Mouse (Mus musculus): ENCODE measurements at regions not wholly inside any gene's neighbourhood (a gene's known extent, or its start where the extent isn't known, plus 50 kb on each side); places are given as distances from the start of the nearest gene placed in this dataset.
"Not testable (repeated sequence)": the region's sequence is repeated elsewhere in the genome, so short reads cannot be mapped to it uniquely, and the experiment has no call there.

DNA sequence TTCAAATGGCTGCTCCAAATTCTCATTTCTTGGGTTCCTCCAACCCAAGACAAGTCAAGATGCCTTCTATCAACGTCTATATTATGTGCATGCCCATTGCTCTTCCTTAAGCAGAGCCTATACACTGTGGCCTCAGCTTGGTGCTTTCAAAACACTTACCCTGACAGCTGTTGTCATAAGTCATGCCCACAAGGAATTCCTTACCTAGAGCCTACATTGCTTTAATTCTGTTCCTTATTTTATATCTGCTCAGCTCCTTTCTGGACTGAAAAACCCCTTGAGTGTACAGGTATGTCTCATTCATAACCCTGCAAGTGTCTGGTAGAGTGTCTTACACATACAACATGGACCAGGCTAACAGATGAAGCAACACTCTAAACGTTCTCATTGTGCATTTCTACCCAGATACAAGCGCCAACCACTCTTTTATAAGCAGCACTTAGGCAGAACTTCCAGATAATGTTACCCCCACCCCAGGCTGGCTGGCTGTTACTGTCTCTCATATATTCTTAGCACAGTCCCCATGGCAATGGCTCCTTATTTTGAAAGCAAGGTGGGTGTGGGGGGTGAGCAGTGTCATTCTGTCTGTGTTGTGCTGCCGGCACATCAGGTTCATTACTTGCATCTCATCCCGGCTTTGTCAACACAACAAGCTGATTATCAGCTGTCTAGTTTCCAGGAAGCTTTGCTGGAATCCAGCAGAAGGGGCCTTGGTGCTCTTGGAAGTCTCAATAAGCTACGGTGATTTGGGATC is 176.6 kb downstream of the Ifng start:
- DNase-seq (ENCODE audit: low spot score) (no peak), ATAC-seq (ENCODE audit: low read depth) (peak; percentile 30; the same call in 1 of the 2 replicates)
- Histone ChIP-seq H3K27me3 (replicated peaks; ENCODE audit: control insufficient read depth, insufficient read depth, low read length) (no peaks in the 10 kb centered on the region), H3K27ac (replicated peaks; ENCODE audit: low read depth, low read length) (no peak overlapping the region), H3K4me2 (ENCODE audit: low read depth, low read length) (no peak overlapping the region), H3K9ac (ENCODE audit: low read depth, low read length) (no peak overlapping the region), H3K4me1 (ENCODE audit: control insufficient read depth, insufficient read depth, low read length) (no peaks in the 10 kb centered on the region), H3K4me3 (ENCODE audit: low read depth, low read length) (no peak overlapping the region), H3K9me3 (ENCODE audit: control insufficient read depth, low read length) (no peaks in the 10 kb centered on the region), H3K36me3 (ENCODE audit: control insufficient read depth, insufficient read depth, low read length) (no peaks in the 10 kb centered on the region)
- 79% methylated on average over 6 of the region's 6 CpGs for WGBS

GRCm38 (mm10) chr10:118618251-118618650 is 177.4 kb downstream of the Ifng start:
- DNase-seq (ENCODE audit: low spot score); ATAC-seq (ENCODE audit: low read depth); H3K4me2 ChIP-seq (ENCODE audit: low read depth, low read length); H3K9me3 ChIP-seq (ENCODE audit: control insufficient read depth, low read length); H3K27me3 ChIP-seq (replicated peaks; ENCODE audit: control insufficient read depth, insufficient read depth, low read length); H3K36me3 ChIP-seq (ENCODE audit: control insufficient read depth, insufficient read depth, low read length); H3K27ac ChIP-seq (replicated peaks; ENCODE audit: low read depth, low read length); H3K9ac ChIP-seq (ENCODE audit: low read depth, low read length); H3K4me1 ChIP-seq (ENCODE audit: control insufficient read depth, insufficient read depth, low read length); H3K4me3 ChIP-seq (ENCODE audit: low read depth, low read length): not testable (repeated sequence)
- WGBS: 97% methylated on average over 4 of the region's 4 CpGs

DNA sequence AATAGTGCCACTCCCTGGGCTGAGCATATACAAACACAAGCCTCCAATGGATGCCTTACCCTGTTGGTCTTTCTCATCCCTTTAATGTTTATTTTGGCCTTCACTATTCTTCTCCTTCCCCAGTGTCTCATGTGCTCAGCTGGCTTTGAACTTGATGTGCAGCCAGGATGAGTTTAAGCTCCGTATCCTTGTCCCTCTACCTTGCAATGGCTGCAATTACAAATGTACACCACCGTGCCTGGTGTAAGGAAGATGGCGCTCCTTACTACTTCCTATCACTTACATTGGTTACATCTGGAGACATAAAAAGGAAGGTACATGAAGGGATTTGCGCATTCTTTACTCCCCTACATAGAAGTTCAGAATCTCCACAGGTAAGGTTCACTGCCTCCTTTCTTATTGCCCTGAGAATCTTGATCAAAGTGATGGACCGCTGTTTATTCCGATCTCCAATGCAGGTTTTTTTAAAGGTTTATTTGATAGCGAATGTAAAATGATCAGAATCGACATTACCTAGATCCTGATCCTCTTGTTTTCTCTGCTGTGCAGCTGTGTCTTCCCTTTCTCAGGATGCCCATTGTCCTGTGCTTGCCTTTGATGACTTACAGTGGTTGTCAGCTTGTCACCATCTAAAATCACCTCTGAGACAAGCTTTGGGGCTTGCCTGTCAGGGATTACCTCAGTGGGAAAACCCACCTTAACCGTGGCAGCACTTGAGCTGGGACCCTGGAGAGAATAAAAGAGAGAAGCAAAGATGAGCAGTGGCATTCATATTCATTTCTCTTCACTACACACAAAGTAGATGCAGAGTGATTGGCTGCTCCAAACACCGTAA is 178.1 kb downstream of the Ifng start:
- Histone ChIP-seq H3K4me1 (ENCODE audit: control insufficient read depth, insufficient read depth, low read length) (no peaks in the 10 kb centered on the region), H3K36me3 (ENCODE audit: control insufficient read depth, insufficient read depth, low read length) (no peaks in the 10 kb centered on the region), H3K9ac (ENCODE audit: low read depth, low read length) (no peak overlapping the region), H3K9me3 (ENCODE audit: control insufficient read depth, low read length) (no peaks in the 10 kb centered on the region), H3K27ac (replicated peaks; ENCODE audit: low read depth, low read length) (no peak overlapping the region), H3K4me3 (ENCODE audit: low read depth, low read length) (no peak overlapping the region), H3K27me3 (replicated peaks; ENCODE audit: control insufficient read depth, insufficient read depth, low read length) (no peaks in the 10 kb centered on the region), H3K4me2 (ENCODE audit: low read depth, low read length) (no peak overlapping the region)
- DNase-seq (ENCODE audit: low spot score): no peak
- ATAC-seq (ENCODE audit: low read depth): no peak
- 89% methylated on average over 10 of the region's 10 CpGs for WGBS

DNA sequence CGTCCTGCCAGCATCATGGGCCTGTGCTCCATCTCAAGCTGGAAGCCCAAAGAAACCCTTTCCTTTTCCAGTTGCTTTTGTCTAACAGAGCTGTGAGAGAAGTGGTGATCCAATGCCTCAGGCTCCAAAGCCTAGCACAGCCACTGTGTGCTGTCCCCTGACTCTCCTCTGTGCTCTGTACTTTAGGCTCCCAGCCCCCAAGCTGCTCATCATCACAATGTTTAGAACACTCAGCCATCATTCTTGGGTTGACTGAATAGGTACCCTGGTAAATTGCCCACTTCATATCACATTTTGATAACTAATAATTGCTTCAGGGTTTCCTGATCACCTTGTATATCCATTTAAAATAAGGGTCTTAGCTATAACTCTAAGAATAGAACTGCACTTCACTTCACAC is 178.8 kb downstream of the Ifng start:
- no peak overlapping the region for H3K4me2 ChIP-seq (ENCODE audit: low read depth, low read length)
- H3K4me3 ChIP-seq (ENCODE audit: low read depth, low read length): no peak overlapping the region
- no peak overlapping the region for H3K9ac ChIP-seq (ENCODE audit: low read depth, low read length)
- ATAC-seq (ENCODE audit: low read depth) (no peak), DNase-seq (ENCODE audit: low spot score) (no peak)
- H3K27ac ChIP-seq (replicated peaks; ENCODE audit: low read depth, low read length): no peak overlapping the region
- H3K36me3 ChIP-seq (ENCODE audit: control insufficient read depth, insufficient read depth, low read length): no peaks in the 10 kb centered on the region
- no peaks in the 10 kb centered on the region for H3K27me3 ChIP-seq (replicated peaks; ENCODE audit: control insufficient read depth, insufficient read depth, low read length)
- 68% methylated on average over 1 of the region's 1 CpGs for WGBS
- no peaks in the 10 kb centered on the region for H3K9me3 ChIP-seq (ENCODE audit: control insufficient read depth, low read length)
- H3K4me1 ChIP-seq (ENCODE audit: control insufficient read depth, insufficient read depth, low read length): no peaks in the 10 kb centered on the region

DNA sequence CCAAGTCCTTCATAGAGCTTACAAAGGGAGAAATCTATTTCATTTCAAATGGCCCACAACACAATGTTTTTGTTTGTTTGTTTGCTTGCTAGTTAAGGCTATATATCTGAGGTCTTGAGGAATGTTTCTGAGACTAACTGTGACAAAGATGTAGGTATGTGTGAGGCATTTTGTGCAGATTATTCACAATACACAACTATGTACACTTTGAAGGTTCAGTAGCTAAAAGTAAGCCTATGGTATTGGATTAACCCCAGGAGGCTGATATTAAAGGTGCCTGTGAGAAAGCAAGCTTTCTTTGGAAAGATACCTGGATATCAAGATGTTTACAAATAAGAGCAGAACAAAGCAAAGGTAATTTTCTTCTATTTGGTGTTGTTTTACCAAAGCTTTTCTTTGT is 179.8 kb downstream of the Ifng start:
- Histone ChIP-seq H3K9ac (ENCODE audit: low read depth, low read length) (no peak overlapping the region), H3K9me3 (ENCODE audit: control insufficient read depth, low read length) (no peaks in the 10 kb centered on the region), H3K36me3 (ENCODE audit: control insufficient read depth, insufficient read depth, low read length) (no peaks in the 10 kb centered on the region), H3K4me1 (ENCODE audit: control insufficient read depth, insufficient read depth, low read length) (no peaks in the 10 kb centered on the region), H3K4me3 (ENCODE audit: low read depth, low read length) (no peak overlapping the region), H3K27me3 (replicated peaks; ENCODE audit: control insufficient read depth, insufficient read depth, low read length) (no peaks in the 10 kb centered on the region), H3K4me2 (ENCODE audit: low read depth, low read length) (no peak overlapping the region), H3K27ac (replicated peaks; ENCODE audit: low read depth, low read length) (no peak overlapping the region)
- DNase-seq (ENCODE audit: low spot score) (no peak), ATAC-seq (ENCODE audit: low read depth) (no peak)

GRCm38 (mm10) chr10:118621546-118621945 is 180.7 kb downstream of the Ifng start:
- Histone ChIP-seq H3K36me3 (ENCODE audit: control insufficient read depth, insufficient read depth, low read length) (no peaks in the 10 kb centered on the region), H3K9me3 (ENCODE audit: control insufficient read depth, low read length) (no peaks in the 10 kb centered on the region), H3K4me3 (ENCODE audit: low read depth, low read length) (no peak overlapping the region), H3K4me2 (ENCODE audit: low read depth, low read length) (no peak overlapping the region), H3K27ac (replicated peaks; ENCODE audit: low read depth, low read length) (no peak overlapping the region), H3K9ac (ENCODE audit: low read depth, low read length) (no peak overlapping the region), H3K4me1 (ENCODE audit: control insufficient read depth, insufficient read depth, low read length) (no peaks in the 10 kb centered on the region), H3K27me3 (replicated peaks; ENCODE audit: control insufficient read depth, insufficient read depth, low read length) (no peaks in the 10 kb centered on the region)
- 86% methylated on average over 4 of the region's 4 CpGs for WGBS
- ATAC-seq (ENCODE audit: low read depth) (no peak), DNase-seq (ENCODE audit: low spot score) (no peak)

DNA sequence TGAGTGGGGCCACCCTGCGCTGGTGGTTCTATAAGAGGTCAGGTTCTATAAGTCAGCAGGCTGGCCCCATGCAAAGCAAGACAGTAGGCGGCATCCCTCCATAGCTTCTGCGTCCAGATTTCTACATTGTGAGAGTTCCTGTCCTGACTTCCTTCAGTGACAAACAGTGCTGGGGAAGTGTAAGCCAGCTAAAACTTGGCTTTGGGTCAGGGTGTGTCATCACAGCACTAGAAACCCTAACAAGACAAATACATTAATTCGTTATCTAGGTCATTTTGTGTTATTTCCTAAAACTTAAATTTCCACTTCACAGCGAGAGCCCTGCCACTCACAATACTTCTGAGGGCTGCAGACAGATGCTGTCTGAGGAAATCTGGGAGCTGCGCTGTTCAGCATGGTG is 181.3 kb downstream of the Ifng start:
- no peak overlapping the region for H3K4me2 ChIP-seq (ENCODE audit: low read depth, low read length)
- H3K9ac ChIP-seq (ENCODE audit: low read depth, low read length): no peak overlapping the region
- H3K9me3 ChIP-seq (ENCODE audit: control insufficient read depth, low read length): no peaks in the 10 kb centered on the region
- no peak for ATAC-seq (ENCODE audit: low read depth)
- H3K36me3 ChIP-seq (ENCODE audit: control insufficient read depth, insufficient read depth, low read length): no peaks in the 10 kb centered on the region
- 81% methylated on average over 6 of the region's 6 CpGs for WGBS
- no peak overlapping the region for H3K27ac ChIP-seq (replicated peaks; ENCODE audit: low read depth, low read length)
- DNase-seq (ENCODE audit: low spot score): no peak
- H3K27me3 ChIP-seq (replicated peaks; ENCODE audit: control insufficient read depth, insufficient read depth, low read length): no peaks in the 10 kb centered on the region
- no peaks in the 10 kb centered on the region for H3K4me1 ChIP-seq (ENCODE audit: control insufficient read depth, insufficient read depth, low read length)
- no peak overlapping the region for H3K4me3 ChIP-seq (ENCODE audit: low read depth, low read length)

- Histone ChIP-seq H3K9ac (ENCODE audit: low read depth, low read length) (no peak overlapping the region), H3K4me2 (ENCODE audit: low read depth, low read length) (no peak overlapping the region), H3K4me3 (ENCODE audit: low read depth, low read length) (no peak overlapping the region), H3K27me3 (replicated peaks; ENCODE audit: control insufficient read depth, insufficient read depth, low read length) (no peaks in the 10 kb centered on the region), H3K9me3 (ENCODE audit: control insufficient read depth, low read length) (no peaks in the 10 kb centered on the region), H3K36me3 (ENCODE audit: control insufficient read depth, insufficient read depth, low read length) (no peaks in the 10 kb centered on the region), H3K27ac (replicated peaks; ENCODE audit: low read depth, low read length) (no peak overlapping the region), H3K4me1 (ENCODE audit: control insufficient read depth, insufficient read depth, low read length) (no peaks in the 10 kb centered on the region)
- no peak for ATAC-seq (ENCODE audit: low read depth)
- WGBS: 73% methylated on average over 2 of the region's 2 CpGs
- DNase-seq (ENCODE audit: low spot score): no peak
These were observed 182.1 kb downstream of the Ifng start for GRCm38 (mm10) chr10:118622916-118623315.

- no peak overlapping the region for H3K27ac ChIP-seq (replicated peaks; ENCODE audit: low read depth, low read length)
- no peaks in the 10 kb centered on the region for H3K4me1 ChIP-seq (ENCODE audit: control insufficient read depth, insufficient read depth, low read length)
- no peak for DNase-seq (ENCODE audit: low spot score)
- H3K27me3 ChIP-seq (replicated peaks; ENCODE audit: control insufficient read depth, insufficient read depth, low read length): no peaks in the 10 kb centered on the region
- no peaks in the 10 kb centered on the region for H3K9me3 ChIP-seq (ENCODE audit: control insufficient read depth, low read length)
- WGBS: 80% methylated on average over 7 of the region's 7 CpGs
- no peak overlapping the region for H3K4me3 ChIP-seq (ENCODE audit: low read depth, low read length)
- no peak overlapping the region for H3K9ac ChIP-seq (ENCODE audit: low read depth, low read length)
- H3K36me3 ChIP-seq (ENCODE audit: control insufficient read depth, insufficient read depth, low read length): no peaks in the 10 kb centered on the region
- no peak overlapping the region for H3K4me2 ChIP-seq (ENCODE audit: low read depth, low read length)
- no peak for ATAC-seq (ENCODE audit: low read depth)
These were observed 183.5 kb downstream of the Ifng start for GRCm38 (mm10) chr10:118624368-118624767.

Data from embryonic facial prominence, embryonic 14.5 days (tissue).